Mouse (Mus musculus) layer of hippocampus, postnatal 36 days (tissue): ENCODE measurements around the gene Fkbp14. TPM values are rescaled to one million over a fixed set of nuclear protein-coding genes. Genes with fewer than 3 reads are reported as not detected.

Source experiments
- DNase-seq, 2 experiments: peaks; one replicate each; pipeline ENCODE4 v3.0.0; 2022
- total RNA-seq, 2 experiments: library from RNA; stranded (reverse); gene quantifications; 2 replicates each; pipeline ENCODE4 v1.2.3; 2021

Gene Fkbp14
- 10 to 100 TPM; 14.5 to 14.8 TPM for total RNA-seq

DNA sequence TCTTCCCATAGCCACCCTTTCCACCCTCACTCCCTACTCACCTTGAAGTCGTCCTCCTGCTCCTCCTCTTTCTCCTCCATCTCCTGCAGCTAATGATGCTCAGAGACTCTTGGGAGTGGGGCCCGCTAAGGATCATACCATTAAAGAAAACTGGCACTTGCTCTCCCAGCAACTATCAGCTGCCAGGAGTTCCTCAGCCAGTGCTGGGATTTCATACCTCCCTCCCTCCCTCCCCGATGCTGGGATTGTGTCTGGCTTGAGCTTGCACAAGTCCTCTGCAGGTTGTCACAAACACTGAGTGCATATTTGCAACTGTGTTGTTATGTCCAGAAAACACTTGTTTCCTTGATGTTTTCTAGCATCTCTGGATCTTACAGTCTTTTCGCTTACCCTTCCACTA, at the start of gene Fkbp14:
Fkbp14 (minus strand) TSS at position 101 of the 400 bp plus-strand sequence.
- DNase-seq, result no peak

DNA sequence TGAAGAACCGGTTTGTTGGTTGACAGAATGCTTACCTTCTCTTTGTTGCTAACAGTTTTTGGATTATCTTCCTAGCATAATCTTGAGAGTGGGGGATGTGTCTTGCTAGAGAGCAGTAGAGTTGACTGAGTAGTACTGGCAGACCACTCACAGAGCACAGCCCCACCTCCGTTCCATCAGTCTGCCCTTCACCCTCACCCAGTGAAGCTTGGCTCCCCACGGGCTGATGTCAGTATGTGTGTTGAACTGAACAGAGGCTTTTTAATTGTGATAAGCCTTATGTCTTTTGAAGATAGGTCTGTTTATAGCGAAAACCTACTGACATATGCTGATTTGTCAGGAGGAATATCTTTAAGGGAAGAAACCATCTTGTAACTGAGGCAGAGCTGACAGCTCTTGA, 46.1 kb upstream of the Fkbp14 start:
- no peak for DNase-seq

DNA sequence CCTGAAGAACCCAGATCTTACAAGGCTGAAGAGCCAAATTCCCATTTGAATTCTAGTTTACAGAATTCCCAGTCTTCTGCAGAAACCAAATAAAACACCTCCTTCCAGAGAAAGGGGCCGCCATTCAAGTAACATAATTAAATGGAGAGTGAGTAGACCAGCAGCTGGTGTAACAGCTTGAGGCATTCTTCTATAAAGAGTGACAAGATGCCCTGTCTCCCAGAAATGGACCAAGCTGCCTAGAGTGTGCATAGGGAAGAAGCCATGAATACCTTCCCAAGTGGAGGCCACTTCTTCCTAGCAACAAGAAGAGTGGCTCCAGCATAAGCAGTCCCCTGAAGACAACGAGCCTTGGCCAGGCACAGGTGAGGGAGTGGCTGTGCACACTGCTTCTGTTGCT, 44.8 kb upstream of the Fkbp14 start:
- DNase-seq, result no peak

DNA sequence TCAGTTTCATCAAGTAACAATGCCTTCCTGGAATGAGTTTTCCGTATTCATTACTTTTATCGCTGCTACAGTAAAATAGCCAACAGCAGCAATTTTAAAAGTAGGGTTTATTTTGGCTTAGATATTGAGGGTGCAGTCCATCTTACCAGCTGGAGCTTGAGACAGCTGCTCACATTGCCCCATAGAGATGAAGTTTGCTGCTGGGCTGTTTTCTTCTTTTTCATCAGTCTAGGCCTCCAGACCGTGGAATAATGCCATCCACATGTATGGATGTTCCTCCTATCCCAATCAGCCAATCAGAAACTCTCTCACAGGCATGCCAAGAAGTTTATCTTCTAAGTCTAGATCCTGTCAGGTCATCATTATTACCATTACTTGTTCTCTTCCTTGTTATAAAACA, 42.8 kb upstream of the Fkbp14 start:
- DNase-seq, result no peak

DNA sequence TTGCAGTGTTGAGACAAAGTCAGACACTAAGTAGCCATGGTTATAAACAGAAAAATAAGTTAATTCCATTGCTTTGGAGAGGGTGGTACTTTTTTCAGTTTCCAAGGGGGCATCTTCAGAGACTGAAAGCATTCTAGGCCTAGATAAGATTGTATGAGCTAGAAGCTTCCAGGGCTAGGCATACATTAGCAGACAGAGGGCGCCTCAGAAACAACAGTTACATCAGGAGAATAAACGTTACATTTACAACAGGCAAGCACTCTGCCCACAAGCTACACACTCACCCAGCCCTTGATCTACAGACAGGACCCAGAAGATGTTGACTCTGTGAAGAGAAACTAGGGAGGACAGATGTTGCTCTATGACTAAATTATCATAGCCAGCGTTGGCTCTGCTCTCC, 34.4 kb upstream of the Fkbp14 start:
- no peak for DNase-seq

DNA sequence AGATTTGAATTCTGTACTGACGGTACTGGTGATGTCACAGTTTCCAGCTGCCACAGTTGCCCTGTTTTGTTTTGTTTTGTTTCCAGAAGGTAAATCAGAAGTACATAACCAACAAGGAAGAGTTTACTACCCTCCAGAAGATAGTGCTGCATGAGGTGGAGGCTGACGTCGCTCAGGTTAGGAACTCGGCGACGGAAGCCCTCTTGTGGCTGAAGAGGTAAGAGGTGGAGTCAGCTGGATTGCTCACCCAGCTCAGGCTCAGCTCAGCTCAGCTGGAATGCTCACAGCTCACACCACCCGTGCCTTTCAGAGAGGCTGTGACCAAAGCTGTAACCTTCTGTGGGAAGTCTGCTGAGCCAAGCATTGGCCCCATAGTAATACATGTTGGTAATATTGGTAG, 32.6 kb upstream of the Fkbp14 start:
- no peak for DNase-seq

DNA sequence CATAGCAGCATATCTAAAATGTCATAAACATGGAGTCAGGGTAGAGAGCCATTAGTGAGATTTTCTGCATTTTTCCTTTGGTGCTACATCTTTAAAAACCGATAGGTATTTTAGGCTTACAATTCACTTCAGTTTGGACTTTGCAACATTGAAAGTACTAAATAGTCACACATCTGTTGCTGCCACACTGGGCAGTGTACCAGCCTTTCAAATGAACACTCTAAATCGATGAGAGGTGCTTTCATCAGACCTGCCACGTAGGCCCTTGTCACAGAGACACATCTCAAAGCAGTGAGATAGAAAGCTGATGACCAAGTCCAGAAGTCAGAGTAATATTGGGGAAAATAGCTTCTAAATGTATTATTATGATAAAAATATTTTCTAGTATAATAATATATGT, 31.3 kb upstream of the Fkbp14 start:
- DNase-seq, result no peak

DNA sequence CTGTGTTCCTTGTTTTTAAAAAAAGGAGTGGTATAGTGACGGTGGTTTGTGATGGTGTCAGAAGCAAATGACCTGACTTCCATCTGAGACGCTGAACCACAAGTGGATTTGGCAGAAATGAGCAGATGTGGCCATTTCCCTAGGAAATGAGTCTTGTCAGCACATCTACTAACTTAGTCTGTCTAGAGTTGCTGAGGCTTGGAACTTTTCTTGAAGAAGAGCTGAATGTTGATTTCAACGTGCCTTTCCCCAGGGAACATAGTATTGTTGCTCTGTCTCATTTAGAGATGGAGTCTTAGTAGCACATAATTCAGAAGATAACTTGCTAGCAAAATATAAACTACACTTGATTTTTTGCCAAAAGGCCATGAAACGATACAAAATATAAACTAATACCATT, 23.2 kb upstream of the Fkbp14 start:
- no peak for DNase-seq

DNA sequence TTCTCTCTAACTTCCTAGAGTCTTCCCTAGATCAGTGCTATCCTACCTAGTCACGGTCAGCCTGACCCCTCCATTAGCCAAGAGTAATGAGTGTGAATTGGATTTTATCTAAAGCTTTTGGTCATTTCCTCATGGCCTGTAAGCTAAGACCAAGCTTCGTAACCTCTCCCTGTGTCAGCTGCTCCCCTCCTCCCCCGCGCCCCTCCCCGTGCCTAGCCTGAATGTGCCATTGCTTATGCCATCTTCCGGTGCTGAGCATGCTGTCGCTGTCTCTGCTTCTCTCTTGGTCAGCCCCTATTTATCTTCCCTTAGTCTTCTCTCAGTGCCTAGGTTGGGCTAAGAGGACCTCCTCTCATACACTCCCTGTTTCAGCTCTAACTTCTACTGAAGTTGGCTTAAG, 22.4 kb upstream of the Fkbp14 start:
- DNase-seq, result no peak

DNA sequence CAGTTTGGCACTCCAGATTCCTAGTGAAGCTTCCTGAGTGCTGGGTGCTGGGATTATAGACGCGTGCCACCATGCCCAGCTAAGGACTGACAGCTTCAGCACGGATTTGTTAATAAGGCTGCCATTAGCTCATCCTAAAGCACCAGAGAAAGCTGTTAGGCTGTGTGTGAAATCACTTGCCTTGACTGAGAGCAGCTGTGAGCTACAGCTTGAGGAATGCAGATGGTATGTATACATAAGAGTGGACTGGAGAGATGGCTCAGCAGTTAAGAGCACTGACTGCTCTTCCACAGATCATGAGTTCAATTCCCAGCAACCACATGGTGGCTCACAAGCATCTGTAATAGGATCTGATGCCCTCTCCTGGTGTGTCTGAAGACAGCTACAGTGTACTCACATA, 20.3 kb upstream of the Fkbp14 start:
- DNase-seq, result no peak

DNA sequence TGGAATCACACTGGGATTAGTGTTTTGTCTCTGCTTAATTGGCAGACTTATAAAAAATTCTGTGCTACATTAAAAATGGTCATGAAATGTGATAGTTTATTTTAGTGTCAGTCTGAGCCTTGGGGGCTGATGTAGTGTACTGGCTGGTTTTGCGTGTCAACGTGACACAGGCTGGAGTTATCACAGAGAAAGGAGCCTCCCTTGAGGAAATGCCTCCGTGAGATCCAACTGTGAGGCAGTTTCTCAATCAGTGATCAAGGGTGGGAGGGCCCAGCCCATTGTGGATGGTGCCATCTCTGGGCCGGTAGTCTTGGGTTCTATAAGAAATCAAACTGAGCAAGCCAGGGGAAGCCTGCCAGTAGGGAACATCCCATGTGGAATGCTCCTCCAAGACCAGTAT, 9.1 kb upstream of the Fkbp14 start:
- no peak for DNase-seq

DNA sequence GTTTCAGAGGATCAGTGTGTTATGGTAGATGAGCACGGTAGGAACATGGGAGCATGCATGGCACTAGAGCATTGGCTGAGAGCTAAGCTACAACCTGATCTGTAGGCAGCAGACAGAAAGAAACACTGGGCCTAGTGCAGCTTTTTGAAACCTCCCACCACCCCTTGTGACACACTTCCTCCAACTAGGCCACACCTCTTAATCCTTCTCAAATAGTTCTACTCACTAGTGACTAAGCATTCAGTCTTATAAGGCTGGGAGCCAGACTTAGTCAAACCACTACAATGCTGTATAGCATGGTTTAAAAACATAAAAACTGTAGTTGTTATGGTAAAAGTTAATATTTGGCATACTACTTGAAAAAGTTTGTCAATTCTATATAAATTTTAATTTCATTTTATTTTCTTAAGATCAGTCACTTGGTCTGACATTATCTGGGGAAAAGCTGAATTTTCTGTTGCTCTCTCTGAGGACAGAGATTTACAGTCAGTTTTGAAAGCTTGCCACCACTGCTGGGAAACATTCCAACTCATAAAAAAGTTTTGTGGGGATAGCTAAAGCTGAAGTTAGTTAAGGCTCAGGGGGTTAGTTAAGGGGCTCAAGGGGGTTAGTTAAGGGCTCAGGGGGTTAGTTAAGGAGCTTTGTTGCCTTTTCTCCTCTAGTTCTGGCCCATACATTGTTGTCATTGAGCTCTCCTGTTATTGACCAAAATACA, 7.0 kb upstream of the Fkbp14 start:
- no peak for DNase-seq

DNA sequence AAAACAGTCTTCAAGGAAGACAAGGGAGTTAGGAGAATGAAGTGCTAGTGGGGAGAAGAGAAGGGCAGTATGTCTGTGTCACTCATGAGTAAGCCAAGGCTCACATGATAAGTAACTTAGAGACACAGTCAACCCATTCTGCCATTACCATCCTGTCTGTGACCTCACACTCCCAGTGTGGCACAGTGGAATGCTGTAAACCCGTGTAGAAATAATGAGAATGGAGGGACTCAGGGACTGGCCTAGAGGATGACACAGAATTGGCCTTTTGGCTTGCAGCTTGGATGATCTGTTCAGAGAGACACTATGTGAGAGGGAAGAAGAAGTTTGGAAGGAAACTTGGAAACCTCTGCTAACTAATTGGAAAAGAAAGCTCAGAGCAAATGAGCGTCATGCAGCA, 5.8 kb upstream of the Fkbp14 start:
- DNase-seq, result no peak

DNA sequence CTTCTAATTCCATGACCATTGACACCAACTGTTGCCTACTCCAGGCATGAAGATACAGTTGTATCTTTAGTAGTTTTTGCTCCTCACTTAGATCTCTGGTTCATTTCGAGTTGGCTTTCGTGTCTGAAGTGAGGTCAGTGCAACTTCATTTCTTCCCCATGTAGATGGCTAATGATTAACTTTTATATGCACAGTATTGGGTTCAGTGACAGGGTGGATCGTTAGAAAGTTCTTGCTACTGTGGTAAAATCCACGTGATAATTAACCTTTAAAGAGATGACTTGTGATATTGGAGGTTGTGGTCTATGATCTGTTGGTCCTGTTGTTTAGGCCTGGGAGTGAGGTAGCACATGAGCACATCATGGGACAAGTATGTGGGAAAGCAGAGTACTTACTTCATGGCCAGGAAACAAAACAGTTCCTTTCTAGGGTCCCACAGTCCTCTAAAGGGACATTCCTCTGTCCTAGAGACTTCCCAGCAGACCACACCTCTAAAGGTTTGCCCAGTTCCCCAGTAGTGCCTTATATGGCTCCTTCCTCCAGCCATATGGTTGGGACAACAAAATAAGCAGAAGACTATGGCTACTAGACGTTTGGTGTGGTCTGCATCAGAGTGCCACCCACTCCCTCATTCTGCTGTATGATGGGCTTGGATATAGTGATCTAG, 3.7 kb upstream of the Fkbp14 start:
- DNase-seq, result no peak

DNA sequence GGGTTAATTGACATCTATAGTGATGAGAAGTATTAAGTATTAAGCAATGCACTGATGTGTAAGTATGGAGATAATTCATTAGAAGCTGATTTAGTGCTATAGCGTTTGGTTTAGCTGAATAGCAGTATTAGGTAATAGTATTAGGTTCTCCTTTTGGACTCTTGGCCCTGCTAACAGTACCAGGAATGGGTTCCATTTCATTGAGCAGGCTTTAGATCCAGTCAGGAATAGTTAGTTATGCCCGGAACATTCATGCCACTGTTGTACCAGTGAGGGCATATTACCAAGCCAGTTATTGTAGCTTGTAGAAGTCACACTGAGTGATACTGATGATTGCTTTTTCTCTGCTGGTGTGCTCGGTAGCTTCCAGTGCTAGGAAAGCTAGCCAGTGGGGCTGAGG, 603 bp upstream of the Fkbp14 start:
- no peak for DNase-seq

DNA sequence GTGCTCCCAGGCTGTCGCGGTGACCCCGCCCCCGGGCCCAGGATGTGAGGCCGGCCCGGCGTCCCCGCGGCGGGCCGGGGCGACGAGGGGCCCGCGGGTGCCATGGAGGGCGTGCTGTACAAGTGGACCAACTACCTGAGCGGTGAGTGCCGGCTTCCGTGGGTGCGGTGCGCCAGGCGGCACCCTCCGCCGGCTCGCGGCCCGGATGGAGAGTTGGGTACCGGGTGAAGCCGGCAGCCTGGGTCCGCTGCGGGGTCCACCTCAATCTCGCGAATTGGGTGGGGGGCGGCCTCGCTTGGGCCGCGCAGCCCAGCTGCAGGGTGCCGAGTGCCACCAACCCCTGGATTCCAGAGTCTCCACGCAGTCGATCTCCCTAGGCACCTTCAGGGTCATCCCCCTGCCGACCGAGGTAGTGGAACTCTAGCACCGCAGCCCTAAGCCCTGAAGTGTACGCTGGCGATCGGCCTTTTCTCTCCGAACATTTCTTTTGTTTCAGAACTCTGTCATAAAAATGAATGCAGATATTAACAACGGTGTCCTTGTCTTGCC, 1.7 kb downstream of the Fkbp14 start:
- no peak for DNase-seq

DNA sequence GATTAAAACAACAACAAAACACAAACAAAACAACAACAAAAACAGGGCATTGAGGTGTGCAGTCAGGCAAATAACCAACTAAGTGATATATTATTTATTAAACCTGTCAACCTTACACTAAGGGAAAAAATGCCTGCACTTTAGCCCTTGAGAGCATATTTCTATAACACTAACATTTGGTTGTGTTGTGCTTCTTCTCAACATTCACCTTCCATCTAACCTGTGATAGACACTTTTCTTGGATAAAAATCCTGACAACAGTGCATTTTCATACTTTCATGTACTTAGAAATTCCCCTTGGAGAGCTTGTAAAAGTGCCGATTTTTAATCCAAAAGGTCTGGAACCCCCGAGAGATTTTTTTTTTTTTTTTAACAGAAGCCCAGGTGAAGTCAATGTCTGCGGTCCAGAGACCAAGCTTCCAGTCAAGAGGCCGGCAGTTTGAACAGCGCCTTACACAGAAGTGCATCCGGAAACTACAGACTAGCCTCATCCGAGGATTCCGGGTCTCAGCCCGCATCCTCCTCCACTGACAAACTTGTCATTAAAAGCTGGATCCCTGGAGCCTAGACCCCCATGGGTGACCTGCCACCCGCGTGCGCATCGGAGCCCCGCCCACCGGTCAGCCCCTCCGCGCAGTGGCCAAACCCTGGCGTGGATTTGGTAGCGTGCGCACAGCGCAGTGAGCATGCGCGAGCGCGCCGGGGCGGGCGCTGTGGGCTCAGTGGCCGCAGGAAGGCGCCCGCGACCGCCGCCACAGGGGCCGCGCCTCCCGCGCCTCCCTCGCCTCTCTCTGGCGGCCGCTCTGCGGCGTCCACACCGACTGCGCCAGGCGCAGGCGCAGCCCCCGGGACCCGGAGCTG, 2.4 kb downstream of the Fkbp14 start, which contains the start of gene Plekha8:
Plekha8 (plus strand) TSS at position 643 of the 861 bp plus-strand sequence.
- DNase-seq, result peak; percentile 89 to 92

DNA sequence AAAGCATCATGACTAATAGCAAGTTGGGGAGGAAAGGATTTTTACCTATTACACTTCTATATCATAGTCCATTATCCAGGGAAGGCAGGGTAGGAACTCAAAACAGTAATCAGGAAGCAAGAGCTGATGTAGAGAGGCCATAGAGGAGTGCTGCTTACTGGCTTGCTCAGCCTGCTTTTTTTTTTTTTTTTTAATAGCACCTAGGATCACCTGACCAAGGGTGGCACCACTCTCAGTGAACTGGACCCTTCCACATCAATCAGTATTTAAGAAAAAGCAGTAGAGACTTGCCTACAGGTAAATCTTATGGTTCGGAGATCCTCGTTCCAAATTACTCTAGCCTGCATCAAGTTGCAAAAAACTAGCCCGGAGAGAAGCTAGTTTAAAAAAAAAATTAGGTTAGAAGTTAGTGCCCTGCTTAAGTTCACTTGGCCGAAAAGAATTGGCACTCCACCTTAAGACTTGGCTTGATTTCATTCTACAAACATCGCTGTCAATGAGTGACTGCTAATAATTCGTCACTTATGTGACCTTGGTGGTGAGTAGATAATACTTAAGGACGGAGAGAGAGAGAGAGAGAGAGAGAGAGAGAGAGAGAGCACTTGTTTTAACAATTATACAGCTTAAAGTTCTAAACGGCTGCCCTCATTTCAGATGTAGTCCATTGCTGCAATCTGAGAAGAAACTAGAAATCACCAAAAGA, 3.2 kb downstream of the Fkbp14 start:
- no peak for DNase-seq

DNA sequence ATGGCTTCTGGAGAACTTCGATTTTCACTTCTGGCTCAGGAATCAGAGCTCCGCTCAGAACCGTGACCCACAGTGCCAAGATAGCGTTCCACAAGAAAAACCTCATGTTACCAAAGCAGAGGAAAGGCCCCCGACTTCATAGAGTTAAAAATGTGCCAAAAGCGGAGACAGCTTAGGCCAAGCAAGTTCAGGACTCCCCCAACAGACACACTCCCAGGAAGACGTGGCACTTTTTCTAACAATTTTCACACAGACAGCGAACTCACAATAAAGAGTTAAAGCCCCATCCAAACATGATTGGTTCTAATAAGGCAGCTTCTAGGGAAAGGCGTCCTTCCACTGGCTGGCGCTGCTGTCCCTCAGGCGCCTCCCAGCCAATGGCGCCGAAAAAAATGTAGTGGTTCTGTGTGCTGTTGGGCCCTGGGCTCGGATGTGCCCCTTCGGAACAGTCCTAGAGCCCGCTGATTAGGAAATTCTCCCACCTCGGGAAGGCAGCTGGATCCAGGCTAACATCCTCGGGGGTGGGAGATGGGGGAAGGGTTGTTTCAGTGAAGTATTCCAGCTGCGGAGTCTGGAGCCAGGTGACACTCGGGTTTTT, 4.1 kb downstream of the Fkbp14 start:
- DNase-seq, result peak; percentile 91 to 93

DNA sequence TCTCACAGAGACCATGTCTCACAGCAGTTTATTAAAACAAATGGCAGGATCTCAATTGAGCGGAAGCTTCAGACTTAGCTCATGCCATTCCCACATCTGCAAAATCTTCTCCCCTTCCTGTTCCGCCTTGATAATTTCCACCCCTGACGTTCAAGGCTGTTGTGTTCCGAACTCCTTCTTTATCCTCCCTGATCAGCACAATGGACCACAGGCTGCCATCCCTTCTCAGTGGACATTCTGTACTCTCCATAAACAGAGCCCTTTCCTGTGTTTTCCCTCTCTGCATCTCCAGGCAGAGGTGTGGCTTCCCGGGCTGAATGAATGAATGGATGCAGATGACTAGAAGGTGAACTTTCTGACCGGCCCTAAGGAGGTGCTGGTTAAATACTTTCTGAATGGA, 5.3 kb downstream of the Fkbp14 start:
- no peak for DNase-seq

DNA sequence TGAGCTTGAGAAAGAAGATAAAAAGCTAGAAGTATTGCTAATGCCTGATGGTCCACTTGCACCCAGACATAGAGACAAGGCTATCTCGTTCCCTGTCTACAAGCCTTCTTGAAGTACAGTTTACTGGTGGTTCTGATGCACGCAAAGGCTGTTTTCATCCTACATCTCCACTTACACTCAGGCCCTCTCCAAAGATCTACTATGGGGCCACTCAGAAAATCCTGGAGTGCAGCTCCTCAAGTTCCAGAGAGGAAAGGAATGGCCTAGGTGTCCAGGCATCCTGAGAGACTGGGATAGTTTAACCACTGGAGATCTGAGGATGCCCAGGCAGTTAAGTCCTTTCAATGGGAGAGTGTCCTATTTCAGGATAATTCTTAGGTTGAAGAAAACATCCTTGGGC, 6.4 kb downstream of the Fkbp14 start:
- DNase-seq, result no peak

DNA sequence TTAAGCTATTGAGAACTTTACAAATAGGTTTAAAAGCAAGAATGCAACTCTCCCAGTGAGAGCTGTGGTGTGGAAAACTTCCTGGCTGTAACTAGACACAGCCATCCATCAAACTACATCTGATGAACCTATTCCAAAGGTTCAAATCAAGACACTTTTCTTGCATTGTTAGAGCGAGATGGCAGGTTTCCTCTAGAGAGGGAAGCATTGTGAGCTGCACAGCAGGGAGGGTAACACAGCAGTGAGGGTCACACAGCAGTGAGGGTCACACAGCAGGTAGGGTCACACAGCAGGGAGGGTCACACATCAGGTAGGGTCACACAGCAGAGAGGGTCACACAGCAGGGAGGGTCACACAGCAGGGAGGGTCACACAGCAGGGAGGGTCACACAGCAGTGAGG, 8.9 kb downstream of the Fkbp14 start:
- DNase-seq, result no peak
